Mouse (Mus musculus): ENCODE results near the gene Eftud2.

The Eftud2 gene

DNA sequence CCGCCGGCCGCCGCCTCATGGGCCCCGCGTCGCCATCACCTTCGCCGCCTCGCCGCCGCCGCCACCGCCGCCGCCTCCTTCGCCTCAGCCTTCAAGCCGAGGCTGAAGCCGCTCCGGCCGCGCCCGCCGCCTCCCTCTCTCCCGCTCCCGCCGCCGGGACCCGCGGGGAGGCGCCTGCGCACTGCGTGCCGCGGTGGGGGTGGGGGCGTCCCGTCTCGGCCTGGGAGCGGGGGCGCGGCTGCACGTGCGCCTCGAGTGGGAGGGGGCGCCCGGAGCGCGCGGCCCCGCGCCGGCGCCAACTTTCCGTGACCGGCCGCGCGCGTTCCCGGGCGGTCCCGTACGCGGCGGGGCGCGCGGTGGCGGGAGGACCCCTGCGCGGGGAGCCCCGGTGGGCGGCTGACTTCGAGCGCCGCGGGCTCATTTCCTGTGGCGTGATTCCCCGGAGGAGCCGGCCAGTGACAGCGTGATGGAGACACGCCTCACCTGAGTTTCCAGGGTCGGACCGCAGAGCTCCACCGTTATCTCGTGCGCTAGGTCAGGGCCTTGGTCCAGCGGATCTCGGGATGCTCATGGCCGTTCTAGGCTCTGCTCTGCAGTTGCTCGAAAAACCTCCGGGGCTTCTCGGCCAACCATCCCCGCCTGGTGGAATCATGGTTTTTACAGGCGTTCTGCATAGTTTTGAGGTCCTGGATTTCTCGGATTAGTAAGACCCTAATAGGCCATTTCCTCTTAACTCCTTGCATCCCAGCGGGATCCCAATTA lies 61.6 kb downstream of the Eftud2 start, which contains the start of gene Gjc1:
Gjc1 (minus strand) TSS at position 680 of the 762 bp plus-strand sequence.
- in situ Hi-C loops (cut with MboI, MseI), result no loop called here

GRCm38 (mm10) chr11:102818121-102819020 lies 62.4 kb downstream of the Eftud2 start:
- in situ Hi-C loops (cut with MboI, MseI), result no loop called here

DNA sequence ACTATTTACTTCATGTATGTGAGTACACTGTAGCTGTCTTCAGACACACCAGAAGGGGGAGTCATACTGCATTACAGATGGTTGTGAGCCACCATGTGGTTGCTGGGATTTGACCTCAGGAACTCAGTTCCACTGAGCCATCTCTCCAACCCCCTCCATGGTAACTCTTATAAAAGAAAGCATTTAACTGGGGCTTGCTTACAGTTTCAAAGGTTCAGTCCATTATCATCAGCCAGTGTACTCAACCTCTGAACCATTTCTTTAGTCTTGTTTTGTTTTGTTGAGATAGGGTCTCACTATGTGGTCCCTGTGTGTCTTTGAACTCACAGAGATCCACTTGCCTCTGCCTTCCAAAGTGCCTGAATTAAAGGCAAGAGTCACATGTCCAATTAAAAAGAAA lies 65.9 kb downstream of the Eftud2 start:
- in situ Hi-C loops (cut with MboI, MseI), result no loop called here

GRCm38 (mm10) chr11:102810721-102811485 lies 69.9 kb downstream of the Eftud2 start:
- in situ Hi-C loops (cut with MboI, MseI), result no loop called here

DNA sequence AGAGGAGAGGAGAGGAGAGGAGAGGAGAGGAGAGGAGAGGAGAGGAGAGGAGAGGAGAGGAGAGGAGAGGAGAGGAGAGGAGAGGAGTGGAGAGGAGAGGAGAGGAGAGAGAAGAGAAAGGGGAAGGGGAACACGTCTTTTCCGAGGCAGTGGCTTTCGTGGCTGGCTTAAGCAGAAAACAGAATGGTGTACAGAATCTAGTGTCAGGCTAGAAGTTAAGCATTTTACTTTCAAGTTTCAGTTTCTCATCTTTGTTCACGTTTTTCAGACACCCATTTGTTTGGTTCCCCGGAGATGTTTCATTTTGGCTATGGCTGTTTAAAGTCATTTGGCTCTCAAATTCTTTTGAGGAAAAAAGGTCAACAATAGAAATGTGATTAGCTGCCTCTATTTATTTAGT lies 72.5 kb downstream of the Eftud2 start:
- in situ Hi-C loops (cut with MboI, MseI), result no loop called here

DNA sequence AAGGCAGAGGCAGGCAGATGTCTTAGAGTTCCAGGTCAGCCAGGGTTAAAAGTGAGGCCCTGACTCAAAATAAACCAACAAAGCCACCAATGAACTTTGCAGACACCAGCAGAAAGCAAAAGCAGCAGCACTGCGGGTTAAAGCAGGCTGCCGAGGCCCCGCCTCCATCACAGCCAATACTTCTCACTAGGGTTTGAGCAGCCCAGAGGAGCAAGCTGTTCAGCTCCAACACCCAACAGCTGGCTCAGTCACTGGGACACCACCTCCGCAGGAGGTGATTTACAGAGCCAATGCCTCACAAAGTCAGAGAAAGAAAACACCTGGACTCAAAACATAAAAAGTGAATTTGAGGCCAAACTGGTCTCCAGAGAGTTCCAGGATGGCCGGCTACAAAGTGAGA lies 77.3 kb downstream of the Eftud2 start:
- in situ Hi-C loops (cut with MboI, MseI), result no loop called here

- in situ Hi-C loops (cut with MboI, MseI), result no loop called here
Observed at GRCm38 (mm10) chr11:102794157-102794556, 86.6 kb downstream of the Eftud2 start.

GRCm38 (mm10) chr11:102791682-102792445 lies 88.9 kb downstream of the Eftud2 start:
- in situ Hi-C loops (cut with MboI, MseI), result no loop called here
